Comparison of ENCODE assay signal across 22 mouse cellular contexts in genomic region chr1:34252267-34252666, GRCm38 (mm10).
DNase-seq lines count a peak whose midpoint lies in the region; ATAC-seq and TF ChIP-seq lines count a peak whose summit lies in the region.
"Had no signal": no experiment of that assay in that cellular context is flagged by ENCODE, and none has a peak within 500 bp of the region (broad histone marks: within the 10 kb centered on the region; RNA-seq: fewer than 3 reads in every experiment).

No protein-coding gene starts in this region.

- TF ChIP-seq POLR2A in liver, adult 2 months (IDR thresholded peaks at IDR 0.05; ENCODE audit: extremely low read depth, insufficient read depth, low read length) = no peak

- 19% methylated on average over 8 of the region's 8 CpGs for WGBS in liver, adult 2 months
- 91% methylated on average over 8 of the region's 8 CpGs for WGBS in liver, embryonic 11.5 days
- 54% methylated on average over 8 of the region's 8 CpGs for WGBS in lung, embryonic 16.5 days

- H3K4me2 ChIP-seq in liver, embryonic 11.5 days = no peak overlapping the region
- H3K4me2 ChIP-seq in lung, embryonic 16.5 days (ENCODE audit: low read depth, low read length) = no peak overlapping the region
- H3K4me2 ChIP-seq: embryonic facial prominence, embryonic 13.5 days; embryonic facial prominence, embryonic 15.5 days; forebrain, embryonic 13.5 days had no signal

- peaks cover 3% of the 10 kb centered on the region; the same call in 1 of the 2 replicates for H3K4me1 ChIP-seq in liver, adult 2 months (ENCODE audit: control insufficient read depth, insufficient read depth, low read length)
- H3K4me1 ChIP-seq in liver, embryonic 11.5 days (replicated peaks; ENCODE audit: control insufficient read depth, insufficient read depth, low read length) = no peaks in the 10 kb centered on the region
- H3K4me1 ChIP-seq in lung, embryonic 16.5 days (replicated peaks; ENCODE audit: control insufficient read depth, insufficient read depth, low read length) = no peaks in the 10 kb centered on the region
- H3K4me1 ChIP-seq: embryonic facial prominence, embryonic 13.5 days; embryonic facial prominence, embryonic 15.5 days; forebrain, embryonic 10.5 days; forebrain, embryonic 13.5 days had no signal

- TF ChIP-seq CTCF in liver, adult 2 months (IDR thresholded peaks at IDR 0.05; ENCODE audit: low read depth, low read length) = no peak

- H3K9me3 ChIP-seq in liver, embryonic 11.5 days (ENCODE audit: control insufficient read depth, low read length) = no peaks in the 10 kb centered on the region
- no peaks in the 10 kb centered on the region for H3K9me3 ChIP-seq in lung, embryonic 16.5 days (ENCODE audit: control insufficient read depth, low read length)
- H3K9me3 ChIP-seq: embryonic facial prominence, embryonic 13.5 days; embryonic facial prominence, embryonic 15.5 days; forebrain, embryonic 10.5 days; forebrain, embryonic 13.5 days had no signal

- H3K79me2 ChIP-seq in liver, adult 2 months (ENCODE audit: control insufficient read depth, insufficient read depth, low read length) = no peaks in the 10 kb centered on the region; the same call in 1 of the 2 replicates

- ATAC-seq in liver, embryonic 11.5 days (replicated peaks; ENCODE audit: low FRiP score) = no peak
- peak; percentile 31; the same call in 1 of the 2 replicates for ATAC-seq in lung, embryonic 16.5 days (ENCODE audit: low read depth)
- ATAC-seq: forebrain, embryonic 13.5 days; forebrain, embryonic 16.5 days had no signal

- H3K9ac ChIP-seq in liver, adult 2 months (ENCODE audit: low read depth, low read length) = no peak overlapping the region
- H3K9ac ChIP-seq in liver, embryonic 11.5 days (ENCODE audit: low read depth, low read length) = no peak overlapping the region
- no peak overlapping the region for H3K9ac ChIP-seq in lung, embryonic 16.5 days (ENCODE audit: low read length)
- H3K9ac ChIP-seq: embryonic facial prominence, embryonic 13.5 days; embryonic facial prominence, embryonic 15.5 days; forebrain, embryonic 13.5 days had no signal

- DNase-seq in liver, adult 2 months (ENCODE audit: extremely low read depth, low read depth, low spot score) = peak; percentile 80
- no peak for DNase-seq in liver, embryonic 11.5 days (ENCODE audit: low spot score)
- DNase-seq in lung, postnatal 14 days = no peak
- DNase-seq in lung, postnatal 36 days = peak; percentile 35
- no peak for DNase-seq in lung, postnatal 10 days
- DNase-seq: adrenal gland, adult 2 months; adrenal gland, postnatal 10 days; adrenal gland, postnatal 25 days; cerebellum, adult 11 months; cerebellum, adult 18-20 months; cerebellum, adult 8-10 months; cerebellum, adult 9-11 months; cerebellum, postnatal 14 days; cerebellum, postnatal 36 days; embryo, embryonic 11 days had no signal

- H3K27ac ChIP-seq in liver, adult 2 months (replicated peaks; ENCODE audit: insufficient read depth, low read depth, low read length) = peak overlapping the region; percentile 27; the same call in 1 of the 2 replicates
- no peak overlapping the region for H3K27ac ChIP-seq in liver, embryonic 11.5 days (ENCODE audit: low read depth, low read length)
- no peak overlapping the region for H3K27ac ChIP-seq in lung, embryonic 16.5 days (ENCODE audit: low read length)
- H3K27ac ChIP-seq: embryonic facial prominence, embryonic 13.5 days; embryonic facial prominence, embryonic 15.5 days; forebrain, embryonic 10.5 days; forebrain, embryonic 13.5 days had no signal

- no peak overlapping the region for H3K4me3 ChIP-seq in liver, adult 2 months (ENCODE audit: insufficient read depth, low read depth, low read length)
- no peak overlapping the region for H3K4me3 ChIP-seq in liver, embryonic 11.5 days (ENCODE audit: low read depth, low read length)
- no peak overlapping the region for H3K4me3 ChIP-seq in lung, embryonic 16.5 days (ENCODE audit: low read length)
- H3K4me3 ChIP-seq: embryonic facial prominence, embryonic 13.5 days; embryonic facial prominence, embryonic 15.5 days; erythroblast, embryonic 14.5 days; forebrain, embryonic 10.5 days; forebrain, embryonic 13.5 days had no signal

- H3K27me3 ChIP-seq in liver, adult 2 months (ENCODE audit: control insufficient read depth, insufficient read depth, low read length) = no peaks in the 10 kb centered on the region
- no peaks in the 10 kb centered on the region for H3K27me3 ChIP-seq in liver, embryonic 11.5 days (replicated peaks; ENCODE audit: control insufficient read depth, insufficient read depth, low read length)
- H3K27me3 ChIP-seq in lung, embryonic 16.5 days (ENCODE audit: control insufficient read depth, insufficient read depth, low read depth, low read length) = no peaks in the 10 kb centered on the region
- H3K27me3 ChIP-seq: embryonic facial prominence, embryonic 13.5 days; embryonic facial prominence, embryonic 15.5 days; forebrain, embryonic 13.5 days had no signal

- peaks cover 76% of the 10 kb centered on the region for H3K36me3 ChIP-seq in liver, adult 2 months (ENCODE audit: control insufficient read depth, insufficient read depth, low read length)
- H3K36me3 ChIP-seq in liver, embryonic 11.5 days (ENCODE audit: control insufficient read depth, insufficient read depth, low read length) = peaks cover 3% of the 10 kb centered on the region; the same call in 1 of the 2 replicates
- no peaks in the 10 kb centered on the region for H3K36me3 ChIP-seq in lung, embryonic 16.5 days (ENCODE audit: control insufficient read depth, insufficient read depth, low read length)

Comparison
In these comparisons a context has a peak if more than half of its experiments do, and no peak if none do; other contexts are left out.
1. DNase-seq: peak in liver, adult 2 months (single experiment) and lung, postnatal 36 days (single experiment); none in liver, embryonic 11.5 days (single experiment), lung, postnatal 14 days (single experiment) and lung, postnatal 10 days (single experiment).